Mouse (Mus musculus) limb, embryonic 13.5 days (tissue): Measurements from ENCODE around the gene Sfta2. TPM values are rescaled to one million over a fixed set of nuclear protein-coding genes. Genes with fewer than 3 reads are reported as not detected.

Experiments used
- polyA plus RNA-seq: library from polyadenylated mRNA; unstranded; fragments of >200 nt; fragmentation: Nextera tagmentation; extraction: Ambion mirVana; gene quantifications from 2 replicates; pipeline ENCODE4 v1.2.1, GENCODE M21; 2015

Gene Sfta2
- polyA plus RNA-seq, 1 experiment from 2014 or later = not detected

Other genes with a start within 250 kb of the Sfta2 start
- 4.6 and 5.1 TPM in 2 replicates for gene H2-Q4, start 221.9 kb upstream of the Sfta2 start, polyA plus RNA-seq
- 1.0 and 1.6 TPM in 2 replicates for gene H2-Q6, start 176.7 kb upstream of the Sfta2 start, polyA plus RNA-seq
- 9.4 TPM in 2 replicates for gene H2-Q7, start 162.4 kb upstream of the Sfta2 start, polyA plus RNA-seq
- 0.32 and 1.1 TPM in 2 replicates for gene H2-Q10, start 131.5 kb upstream of the Sfta2 start, polyA plus RNA-seq
- gene Pou5f1, start 95.5 kb upstream of the Sfta2 start, polyA plus RNA-seq = 0.23 TPM in 1 of 2 replicates, not detected in the other
- 68.6 and 70.6 TPM in 2 replicates for gene Tcf19, start 84.7 kb upstream of the Sfta2 start, polyA plus RNA-seq
- 20.9 and 22.1 TPM in 2 replicates for gene Cchcr1, start 84.4 kb upstream of the Sfta2 start, polyA plus RNA-seq
- gene Psors1c2, start 68.3 kb upstream of the Sfta2 start, polyA plus RNA-seq = 1.9 TPM in 2 replicates
- gene Cdsn, start 49.4 kb upstream of the Sfta2 start, polyA plus RNA-seq = 0.06 and 0.11 TPM in 2 replicates
- gene 2300002M23Rik, start 34.1 kb upstream of the Sfta2 start, polyA plus RNA-seq = 0.38 TPM in 1 of 2 replicates, not detected in the other
- not detected in 2 replicates for gene Gm9573, start 25.1 kb downstream of the Sfta2 start, polyA plus RNA-seq
- 0.11 and 0.24 TPM in 2 replicates for gene Mucl3, start 42.1 kb downstream of the Sfta2 start, polyA plus RNA-seq
- gene Vars2, start 66.0 kb downstream of the Sfta2 start, polyA plus RNA-seq = 17.8 and 21.0 TPM in 2 replicates
- 45.3 and 48.0 TPM in 2 replicates for gene Gtf2h4, start 72.2 kb downstream of the Sfta2 start, polyA plus RNA-seq
- 47.1 and 57.9 TPM in 2 replicates for gene Ddr1, start 103.1 kb downstream of the Sfta2 start, polyA plus RNA-seq
- 13.7 and 14.7 TPM in 2 replicates for gene Ier3, start 220.1 kb downstream of the Sfta2 start, polyA plus RNA-seq
- 50.2 and 57.5 TPM in 2 replicates for gene Flot1, start 221.7 kb downstream of the Sfta2 start, polyA plus RNA-seq
- gene Tubb5, start 236.8 kb downstream of the Sfta2 start, polyA plus RNA-seq = 1,168 and 1,170 TPM in 2 replicates
- 13.5 and 15.5 TPM in 2 replicates for gene Mdc1, start 240.0 kb downstream of the Sfta2 start, polyA plus RNA-seq